Mouse (Mus musculus) heart, adult 9 months (tissue): ENCODE results near the gene Neil1.

Experiments used
- DNase-seq, 2 experiments: peaks; one replicate each; pipeline ENCODE4 v3.0.0; 2022; ENCODE audit warnings: low spot score in 2 of 2

The Neil1 gene

GRCm38 (mm10) chr9:57139110-57139509, 9.0 kb downstream of the Neil1 start:
- no peak for DNase-seq

- DNase-seq: no peak
These were observed 9.6 kb downstream of the Neil1 start for GRCm38 (mm10) chr9:57138507-57138906.

- DNase-seq: no peak
These were observed 10.3 kb downstream of the Neil1 start for GRCm38 (mm10) chr9:57137777-57138176.

GRCm38 (mm10) chr9:57137246-57137645, 10.9 kb downstream of the Neil1 start:
- DNase-seq: no peak

GRCm38 (mm10) chr9:57130577-57131433, 17.3 kb downstream of the Neil1 start, which contains the start of gene Man2c1:
Man2c1 (plus strand) TSS chr9:57130690.
- peak; percentile 89 to 93 for DNase-seq

GRCm38 (mm10) chr9:57129641-57130040, 18.5 kb downstream of the Neil1 start:
- no peak for DNase-seq

GRCm38 (mm10) chr9:57117261-57117755, 30.8 kb downstream of the Neil1 start:
- no peak for DNase-seq
